Mouse (Mus musculus): Measurements from ENCODE around the gene Tmub2.

DNA sequence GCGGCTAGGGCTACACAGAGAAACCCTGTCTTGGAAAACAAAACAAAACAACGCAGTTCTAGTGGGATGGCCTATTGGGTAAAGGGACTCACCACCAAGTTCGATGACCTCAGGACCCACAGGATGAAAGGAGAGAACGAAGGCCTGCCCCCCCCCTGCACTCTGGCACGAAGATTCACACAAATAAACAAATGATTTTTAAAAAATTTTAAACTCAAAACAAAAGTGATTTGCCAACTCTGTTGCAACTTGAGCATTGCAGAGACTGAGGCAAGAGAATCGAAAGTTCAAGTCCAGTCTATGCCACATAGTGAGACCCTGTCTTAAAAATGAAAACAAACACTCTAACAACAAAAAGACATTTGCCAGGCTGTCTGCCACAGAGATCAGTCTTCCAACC is 44.1 kb upstream of the Tmub2 start:
- TF ChIP-seq CTCF (IDR thresholded peaks at IDR 0.05; ENCODE audit: low read depth, low read length) (no peak), POLR2A (IDR thresholded peaks at IDR 0.05; ENCODE audit: extremely low read depth, insufficient read depth, low read length) (no peak)
